Mouse (Mus musculus): ENCODE measurements around the gene Hist1h4c. TPM values are rescaled to one million over a fixed set of nuclear protein-coding genes. Genes with fewer than 3 reads are reported as not detected.
A peak's percentile ranks its signal among the peaks of the same experiment; 100 is the strongest.
"Not testable (repeated sequence)": the region's sequence is repeated elsewhere in the genome, so short reads cannot be mapped to it uniquely, and the experiment has no call there.

Gene Hist1h4c
- polyA plus RNA-seq (2014; fragmentation: Nextera tagmentation; extraction: Ambion mirVana) = 5.3 and 6.4 TPM in 2 replicates

DNA sequence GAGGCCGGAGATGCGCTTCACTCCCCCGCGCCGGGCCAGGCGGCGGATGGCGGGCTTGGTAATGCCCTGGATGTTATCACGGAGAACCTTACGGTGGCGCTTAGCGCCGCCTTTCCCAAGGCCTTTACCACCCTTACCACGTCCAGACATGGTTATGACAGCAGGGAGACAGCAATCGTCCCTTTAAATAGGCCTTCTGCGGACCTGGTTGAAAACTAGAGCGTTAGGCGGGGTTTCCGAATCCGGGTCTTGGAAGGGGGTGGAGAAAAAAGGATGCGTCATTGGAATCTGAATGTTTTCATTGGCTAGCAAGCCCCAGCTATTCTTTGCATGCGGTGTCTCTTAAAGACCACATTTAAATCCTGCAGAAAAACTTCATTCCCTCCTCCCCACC, at the start of gene Hist1h4c:
Hist1h4c (minus strand) TSS at position 155 of the 394 bp plus-strand sequence.
- Histone ChIP-seq H3K9ac (ENCODE audit: low read length) (peak within 1 kb of the TSS; percentile 69), H3K36me3 (ENCODE audit: control insufficient read depth, insufficient read depth, low read length) (no peaks in the 10 kb centered on the region), H3K4me3 (ENCODE audit: low read depth, low read length) (peak within 1 kb of the TSS; percentile 39), H3K4me1 (ENCODE audit: control insufficient read depth, insufficient read depth, low read length) (peaks cover 6% of the 10 kb centered on the region; the same call in 1 of the 2 replicates), H3K4me2 (peak within 1 kb of the TSS; percentile 68), H3K27ac (ENCODE audit: low read depth, low read length) (peak within 1 kb of the TSS; percentile 87), H3K9me3 (ENCODE audit: control insufficient read depth, low read length) (no peaks in the 10 kb centered on the region), H3K27me3 (ENCODE audit: control insufficient read depth, insufficient read depth, low read length) (no peaks in the 10 kb centered on the region)
- WGBS = 0% methylated on average over 21 of the region's 22 CpGs
- peak; percentile 97 for ATAC-seq (ENCODE audit: low FRiP score)
- peak; percentile 100 for DNase-seq (ENCODE audit: low spot score, missing footprints)

DNA sequence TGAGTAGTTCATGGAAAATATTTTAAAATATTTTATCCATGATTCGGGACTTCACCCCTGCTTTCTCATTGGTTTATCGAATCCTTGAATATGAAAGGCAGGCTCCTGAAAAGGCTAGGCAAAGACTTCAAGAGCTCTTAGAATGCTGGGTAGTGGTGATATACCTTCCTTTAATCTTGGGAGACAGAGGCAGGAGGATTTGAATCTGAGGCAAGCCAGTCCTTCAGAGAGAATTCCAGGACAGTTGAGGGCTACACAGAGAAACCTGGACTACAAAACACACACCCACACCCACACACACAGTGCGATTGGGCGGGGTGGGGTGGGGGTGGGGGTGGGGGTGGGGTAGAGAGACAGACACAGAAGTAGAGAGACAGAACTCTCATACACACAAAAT, 49.6 kb upstream of the Hist1h4c start:
- H3K27me3 ChIP-seq (ENCODE audit: control insufficient read depth, insufficient read depth, low read length) = no peaks in the 10 kb centered on the region
- H3K36me3 ChIP-seq (ENCODE audit: control insufficient read depth, insufficient read depth, low read length) = no peaks in the 10 kb centered on the region
- whole genome bisulfite sequencing = 5% methylated on average over 4 of the region's 4 CpGs
- peak overlapping the region; percentile 44; the same call in 1 of the 2 replicates for H3K9ac ChIP-seq (ENCODE audit: low read length)
- ATAC-seq (ENCODE audit: low FRiP score) (no peak), DNase-seq (ENCODE audit: low spot score, missing footprints) (no peak)
- H3K27ac ChIP-seq (ENCODE audit: low read depth, low read length) = peak overlapping the region; percentile 96
- H3K4me2 ChIP-seq = peak overlapping the region; percentile 42; the same call in 1 of the 2 replicates
- peaks cover 10% of the 10 kb centered on the region for H3K4me1 ChIP-seq (ENCODE audit: control insufficient read depth, insufficient read depth, low read length)
- no peaks in the 10 kb centered on the region for H3K9me3 ChIP-seq (ENCODE audit: control insufficient read depth, low read length)
- no peak overlapping the region for H3K4me3 ChIP-seq (ENCODE audit: low read depth, low read length)

DNA sequence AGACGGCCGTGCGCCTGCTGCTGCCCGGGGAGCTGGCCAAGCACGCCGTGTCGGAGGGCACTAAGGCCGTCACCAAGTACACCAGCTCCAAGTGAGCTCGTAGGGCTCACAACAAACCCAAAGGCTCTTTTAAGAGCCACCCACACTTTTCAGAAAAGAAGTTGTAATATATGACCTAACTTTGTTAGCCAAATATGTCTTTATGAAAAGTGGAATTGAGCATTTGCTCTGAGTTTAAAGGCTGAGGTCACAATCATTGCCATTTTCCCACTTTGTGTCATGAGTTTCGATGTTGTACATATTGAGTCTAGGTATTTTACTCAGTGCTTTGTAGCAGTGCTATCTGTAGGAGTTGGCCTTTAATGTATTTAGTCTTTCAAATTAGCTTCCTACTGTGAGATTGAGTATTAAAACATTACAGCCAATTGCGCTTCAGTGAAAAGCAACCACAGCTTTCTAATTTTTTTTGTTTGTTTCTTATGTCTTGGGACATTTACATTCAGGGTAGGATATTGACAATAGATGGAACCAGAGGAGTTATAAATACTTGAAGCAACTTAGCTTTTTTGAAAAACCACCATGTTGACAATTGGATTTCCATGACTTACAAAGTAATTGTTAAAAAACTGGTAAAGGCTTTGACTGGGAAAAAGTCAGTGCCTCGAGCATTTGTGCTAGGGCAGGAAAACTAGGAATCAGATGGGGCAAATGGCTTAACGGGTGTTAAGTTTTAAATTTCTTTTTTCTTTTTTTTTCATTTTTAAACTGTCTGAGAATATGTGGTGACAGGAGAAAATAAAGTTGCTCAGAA, 49.0 kb upstream of the Hist1h4c start:
- peak overlapping the region; percentile 42 for H3K4me2 ChIP-seq
- H3K36me3 ChIP-seq (ENCODE audit: control insufficient read depth, insufficient read depth, low read length) = no peaks in the 10 kb centered on the region
- peak overlapping the region; percentile 96 for H3K27ac ChIP-seq (ENCODE audit: low read depth, low read length)
- peaks cover 8% of the 10 kb centered on the region; the same call in 1 of the 2 replicates for H3K4me1 ChIP-seq (ENCODE audit: control insufficient read depth, insufficient read depth, low read length)
- DNase-seq (ENCODE audit: low spot score, missing footprints) (peak; percentile 94), ATAC-seq (ENCODE audit: low FRiP score) (peak; percentile 14; the same call in 1 of the 2 replicates)
- H3K4me3 ChIP-seq (ENCODE audit: low read depth, low read length) = peak overlapping the region; percentile 39
- no peaks in the 10 kb centered on the region for H3K27me3 ChIP-seq (ENCODE audit: control insufficient read depth, insufficient read depth, low read length)
- 3% methylated on average over 13 of the region's 13 CpGs for WGBS
- H3K9ac ChIP-seq (ENCODE audit: low read length) = peak overlapping the region; percentile 54
- H3K9me3 ChIP-seq (ENCODE audit: control insufficient read depth, low read length) = no peaks in the 10 kb centered on the region

DNA sequence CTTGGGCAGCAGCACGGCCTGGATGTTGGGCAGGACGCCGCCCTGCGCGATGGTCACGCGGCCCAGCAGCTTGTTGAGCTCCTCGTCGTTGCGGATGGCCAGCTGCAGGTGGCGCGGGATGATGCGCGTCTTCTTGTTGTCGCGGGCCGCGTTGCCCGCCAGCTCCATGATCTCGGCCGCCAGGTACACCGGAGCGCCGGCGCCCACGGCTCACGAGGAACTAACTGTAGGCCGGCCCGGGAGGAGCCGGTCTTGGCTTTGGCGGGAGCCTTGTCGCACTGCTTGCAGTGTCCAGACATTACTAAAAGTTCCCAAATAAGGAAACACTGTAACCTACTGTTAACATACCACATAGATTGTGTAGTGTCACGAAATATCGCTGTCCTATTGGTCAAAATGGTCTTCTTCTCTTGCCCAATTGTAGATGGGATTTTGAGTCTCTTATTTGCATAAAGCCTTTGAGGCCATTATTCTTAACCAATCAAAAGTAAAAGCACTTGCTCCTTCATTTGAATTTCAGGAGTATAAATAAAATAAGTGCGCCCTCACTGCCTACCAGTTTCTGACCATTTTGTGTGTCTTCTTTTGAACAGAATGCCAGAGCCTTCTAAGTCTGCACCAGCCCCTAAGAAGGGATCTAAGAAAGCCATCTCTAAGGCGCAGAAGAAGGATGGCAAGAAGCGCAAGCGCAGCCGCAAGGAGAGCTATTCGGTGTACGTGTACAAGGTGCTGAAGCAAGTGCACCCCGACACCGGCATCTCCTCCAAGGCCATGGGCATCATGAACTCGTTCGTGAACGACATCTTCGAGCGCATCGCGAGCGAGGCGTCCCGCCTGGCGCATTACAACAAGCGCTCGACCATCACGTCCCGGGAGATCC, 48.2 kb upstream of the Hist1h4c start, which contains the start of gene Hist1h2bb:
Hist1h2bb (plus strand) TSS at position 534 of the 880 bp plus-strand sequence.
- under 1% methylated on average over 40 of the region's 58 CpGs for WGBS
- ATAC-seq (ENCODE audit: low FRiP score) = peak; percentile 92

DNA sequence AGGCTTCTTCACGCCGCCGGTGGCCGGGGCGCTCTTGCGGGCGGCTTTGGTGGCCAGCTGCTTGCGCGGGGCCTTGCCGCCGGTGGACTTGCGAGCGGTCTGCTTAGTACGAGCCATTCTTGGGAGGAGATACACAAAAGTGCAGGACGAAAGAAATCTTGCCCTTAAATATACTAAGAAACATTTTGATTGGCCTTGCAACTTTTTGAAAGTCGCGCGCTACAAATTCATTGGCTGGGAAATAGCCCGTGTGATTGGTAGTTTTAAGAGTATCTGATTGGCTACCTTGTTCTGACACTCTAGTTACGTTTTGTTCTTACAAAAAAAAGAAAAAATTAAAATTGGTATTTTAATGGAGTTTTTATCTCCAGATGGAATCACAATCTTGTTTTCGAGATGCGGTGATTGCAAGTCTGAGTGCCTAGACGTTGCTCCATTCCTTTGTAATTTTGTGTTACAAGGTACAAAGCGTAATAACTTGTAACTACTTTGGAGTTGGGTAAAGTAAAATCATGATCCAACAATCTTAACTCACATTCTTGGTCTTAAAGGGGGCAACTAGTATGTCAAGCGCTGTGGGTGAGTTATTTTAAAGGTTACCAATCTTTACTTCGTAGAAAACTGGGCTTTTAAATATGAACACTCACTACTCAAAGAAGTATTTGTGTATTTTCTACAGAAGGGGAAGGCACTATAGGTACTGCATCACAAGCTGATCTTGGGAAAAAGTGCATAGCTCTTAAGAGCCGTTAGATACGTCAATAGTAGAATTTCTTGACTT, 47.3 kb upstream of the Hist1h4c start, which contains the start of gene Hist1h3c:
Hist1h3c (minus strand) TSS at position 222 of the 781 bp plus-strand sequence.
- under 1% methylated on average over 23 of the region's 28 CpGs for WGBS
- Histone ChIP-seq H3K36me3 (ENCODE audit: control insufficient read depth, insufficient read depth, low read length) (no peaks in the 10 kb centered on the region), H3K4me2 (peak within 1 kb of the TSS; percentile 61), H3K27ac (ENCODE audit: low read depth, low read length) (peak within 1 kb of the TSS; percentile 96), H3K4me1 (ENCODE audit: control insufficient read depth, insufficient read depth, low read length) (peaks cover 7% of the 10 kb centered on the region; the same call in 1 of the 2 replicates), H3K4me3 (ENCODE audit: low read depth, low read length) (peak within 1 kb of the TSS; percentile 39), H3K9ac (ENCODE audit: low read length) (peak within 1 kb of the TSS; percentile 71), H3K9me3 (ENCODE audit: control insufficient read depth, low read length) (no peaks in the 10 kb centered on the region), H3K27me3 (ENCODE audit: control insufficient read depth, insufficient read depth, low read length) (no peaks in the 10 kb centered on the region)
- peak; percentile 72 for ATAC-seq (ENCODE audit: low FRiP score)
- DNase-seq (ENCODE audit: low spot score, missing footprints) = peak; percentile 97

More for the DNA sequence above, 48.2 kb upstream of the Hist1h4c start, which contains the start of gene Hist1h2bb:
- H3K27ac ChIP-seq (ENCODE audit: low read depth, low read length) = peak within 1 kb of the TSS; percentile 96
- not testable (repeated sequence) for H3K9me3 ChIP-seq (ENCODE audit: control insufficient read depth, low read length); H3K27me3 ChIP-seq (ENCODE audit: control insufficient read depth, insufficient read depth, low read length); H3K36me3 ChIP-seq (ENCODE audit: control insufficient read depth, insufficient read depth, low read length); H3K4me1 ChIP-seq (ENCODE audit: control insufficient read depth, insufficient read depth, low read length)
- peak within 1 kb of the TSS; percentile 61 for H3K4me2 ChIP-seq
- peak; percentile 97 for DNase-seq (ENCODE audit: low spot score, missing footprints)
- H3K9ac ChIP-seq (ENCODE audit: low read length) = peak within 1 kb of the TSS; percentile 70
- peak within 1 kb of the TSS; percentile 39 for H3K4me3 ChIP-seq (ENCODE audit: low read depth, low read length)

DNA sequence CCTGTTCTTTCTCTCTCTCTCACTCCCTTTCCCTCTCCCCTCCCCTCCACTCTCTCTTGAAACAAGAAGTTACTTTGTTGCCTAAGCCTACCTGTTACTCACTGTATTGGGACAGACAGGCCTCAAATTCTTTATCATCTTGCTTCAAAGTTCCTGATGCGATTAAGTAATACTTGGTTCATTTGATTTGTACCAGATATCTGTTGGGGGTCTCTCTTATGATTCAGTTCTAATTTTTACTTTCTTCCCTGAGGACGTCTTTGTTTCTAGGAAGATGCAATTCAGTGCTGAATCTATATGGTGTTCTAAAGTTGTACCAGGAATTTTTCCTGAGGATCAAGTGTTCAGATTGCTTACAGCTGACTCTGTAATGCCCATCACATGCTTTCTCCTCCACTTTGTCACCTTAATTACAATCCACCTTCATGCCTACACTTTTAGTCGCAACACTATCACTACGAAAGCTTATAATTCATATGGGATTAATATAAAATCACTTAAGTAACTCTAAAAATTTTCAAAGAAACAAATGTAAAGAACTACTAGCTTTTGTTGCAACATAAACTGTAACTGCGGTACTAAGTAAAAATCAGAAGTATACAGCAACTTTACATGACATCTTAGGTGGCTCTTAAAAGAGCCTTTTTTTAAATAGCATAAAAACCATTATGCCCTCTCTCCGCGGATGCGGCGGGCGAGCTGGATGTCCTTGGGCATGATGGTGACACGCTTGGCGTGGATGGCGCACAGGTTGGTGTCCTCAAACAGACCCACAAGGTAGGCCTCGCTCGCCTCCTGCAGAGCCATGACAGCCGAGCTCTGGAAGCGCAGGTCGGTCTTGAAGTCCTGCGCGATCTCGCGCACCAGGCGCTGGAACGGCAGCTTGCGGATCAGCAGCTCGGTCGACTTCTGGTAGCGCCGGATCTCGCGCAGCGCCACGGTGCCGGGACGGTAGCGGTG, 46.4 kb upstream of the Hist1h4c start:
- peak overlapping the region; percentile 39 for H3K4me3 ChIP-seq (ENCODE audit: low read depth, low read length)
- peak overlapping the region; percentile 82 for H3K27ac ChIP-seq (ENCODE audit: low read depth, low read length)
- peak overlapping the region; percentile 61 for H3K4me2 ChIP-seq
- under 1% methylated on average over 16 of the region's 36 CpGs for WGBS
- peaks cover 13% of the 10 kb centered on the region; the same call in 1 of the 2 replicates for H3K4me1 ChIP-seq (ENCODE audit: control insufficient read depth, insufficient read depth, low read length)
- no peaks in the 10 kb centered on the region for H3K27me3 ChIP-seq (ENCODE audit: control insufficient read depth, insufficient read depth, low read length)
- ATAC-seq (ENCODE audit: low FRiP score) (no peak), DNase-seq (ENCODE audit: low spot score, missing footprints) (peak; percentile 90)
- H3K36me3 ChIP-seq (ENCODE audit: control insufficient read depth, insufficient read depth, low read length) = no peaks in the 10 kb centered on the region
- H3K9me3 ChIP-seq (ENCODE audit: control insufficient read depth, low read length) = no peaks in the 10 kb centered on the region
- H3K9ac ChIP-seq (ENCODE audit: low read length) = peak overlapping the region; percentile 71

DNA sequence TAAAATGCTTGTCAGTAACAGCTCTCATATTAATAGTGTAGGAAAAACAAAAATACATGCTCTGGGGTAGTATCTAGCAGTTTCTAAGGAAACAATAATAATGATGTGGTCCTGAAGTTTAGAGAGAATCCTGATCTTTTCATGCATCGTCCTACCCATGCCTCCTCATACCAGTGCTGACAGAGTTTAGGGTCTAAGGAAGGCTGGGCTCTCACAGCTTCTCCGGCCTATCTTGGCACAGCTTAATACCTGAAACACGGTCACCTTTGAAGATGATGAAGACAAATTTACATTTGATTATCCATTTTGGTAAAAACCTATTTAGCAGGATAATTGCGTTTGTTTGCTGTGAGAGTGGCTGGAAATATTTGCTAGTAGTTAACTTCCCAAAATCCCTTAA, 45.7 kb upstream of the Hist1h4c start:
- H3K9ac ChIP-seq (ENCODE audit: low read length) = peak overlapping the region; percentile 71; the same call in 1 of the 2 replicates

More for the DNA sequence above, 45.7 kb upstream of the Hist1h4c start:
- Histone ChIP-seq H3K27me3 (ENCODE audit: control insufficient read depth, insufficient read depth, low read length) (no peaks in the 10 kb centered on the region), H3K36me3 (ENCODE audit: control insufficient read depth, insufficient read depth, low read length) (no peaks in the 10 kb centered on the region), H3K9me3 (ENCODE audit: control insufficient read depth, low read length) (no peaks in the 10 kb centered on the region), H3K4me3 (ENCODE audit: low read depth, low read length) (no peak overlapping the region), H3K4me1 (ENCODE audit: control insufficient read depth, insufficient read depth, low read length) (peaks cover 17% of the 10 kb centered on the region), H3K27ac (ENCODE audit: low read depth, low read length) (peak overlapping the region; percentile 82), H3K4me2 (peak overlapping the region; percentile 61; the same call in 1 of the 2 replicates)
- 44% methylated on average over 4 of the region's 4 CpGs for WGBS
- ATAC-seq (ENCODE audit: low FRiP score) (no peak), DNase-seq (ENCODE audit: low spot score, missing footprints) (peak; percentile 92)
